Mouse (Mus musculus): ENCODE data around the gene Rcan3.

DNA sequence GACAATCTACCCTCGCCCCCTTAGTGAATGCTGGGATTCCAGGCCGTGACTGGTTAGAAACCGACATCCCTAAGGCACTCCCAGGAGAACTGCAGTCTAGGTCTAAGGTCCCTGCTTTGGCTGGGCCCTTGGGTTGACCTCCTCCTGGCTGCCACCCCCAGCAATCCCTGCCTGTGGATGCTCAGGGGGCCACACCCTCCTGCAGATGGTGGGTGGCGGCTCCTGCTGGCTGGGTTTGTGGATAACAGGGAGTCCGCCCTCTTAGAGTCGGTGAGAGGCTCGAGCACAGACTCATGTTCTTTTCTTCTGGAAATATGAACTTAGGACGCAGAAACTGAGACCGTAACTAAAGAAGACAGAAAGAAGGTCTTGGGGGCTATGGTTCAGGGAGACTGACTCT is 46.7 kb upstream of the Rcan3 start:
- TF ChIP-seq GATA1 (IDR thresholded peaks at IDR 0.05; ENCODE audit: borderline replicate concordance, low read length) = no peak
- no peak for TF ChIP-seq FLI1 (IDR thresholded peaks at IDR 0.05; ENCODE audit: low read length)

Data from megakaryocyte, embryonic 14.5 days (primary cell).